Mouse (Mus musculus): ENCODE data around the gene Slc35b2. TPM values are rescaled to one million over a fixed set of nuclear protein-coding genes. Genes with fewer than 3 reads are reported as not detected.

Slc35b2 gene
- polyA plus RNA-seq, 1 experiment = 22.7 TPM

DNA sequence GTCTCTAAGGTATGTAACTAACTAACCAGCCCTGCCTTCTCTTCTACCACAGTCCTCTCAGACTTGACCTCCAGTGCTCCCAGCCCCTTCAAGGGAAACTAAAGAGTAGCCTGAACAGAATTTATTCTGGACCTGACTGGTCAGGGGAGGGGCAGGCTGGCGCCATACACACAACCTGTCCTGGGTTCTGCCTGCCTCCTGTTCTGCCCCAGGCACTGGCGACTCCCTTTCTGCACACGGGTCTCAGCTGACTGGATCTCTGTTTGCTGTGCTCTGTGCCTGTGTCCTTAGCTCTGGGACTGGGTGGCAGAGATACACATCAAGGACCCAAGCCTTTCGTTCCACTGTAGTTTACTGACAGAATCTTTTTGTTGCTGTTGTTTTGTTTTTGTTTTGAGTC is 15.9 kb downstream of the Slc35b2 start:
- WGBS = 85% methylated on average over 4 of the region's 4 CpGs
- H3K4me1 ChIP-seq (ENCODE audit: control insufficient read depth, insufficient read depth, low read length) = peaks cover 14% of the 10 kb centered on the region
- TF ChIP-seq POLR2A (IDR thresholded peaks at IDR 0.05; ENCODE audit: borderline replicate concordance, control insufficient read depth, low read depth, low read length) = no peak
- TF ChIP-seq CTCF (IDR thresholded peaks at IDR 0.05; ENCODE audit: control insufficient read depth, insufficient read depth, low read length) = no peak
- no peak overlapping the region for H3K27ac ChIP-seq (ENCODE audit: control insufficient read depth, insufficient read depth, low read depth, low read length, poor library complexity)
- H3K4me3 ChIP-seq (replicated peaks; ENCODE audit: control insufficient read depth, low read depth, low read length) = no peak overlapping the region

DNA sequence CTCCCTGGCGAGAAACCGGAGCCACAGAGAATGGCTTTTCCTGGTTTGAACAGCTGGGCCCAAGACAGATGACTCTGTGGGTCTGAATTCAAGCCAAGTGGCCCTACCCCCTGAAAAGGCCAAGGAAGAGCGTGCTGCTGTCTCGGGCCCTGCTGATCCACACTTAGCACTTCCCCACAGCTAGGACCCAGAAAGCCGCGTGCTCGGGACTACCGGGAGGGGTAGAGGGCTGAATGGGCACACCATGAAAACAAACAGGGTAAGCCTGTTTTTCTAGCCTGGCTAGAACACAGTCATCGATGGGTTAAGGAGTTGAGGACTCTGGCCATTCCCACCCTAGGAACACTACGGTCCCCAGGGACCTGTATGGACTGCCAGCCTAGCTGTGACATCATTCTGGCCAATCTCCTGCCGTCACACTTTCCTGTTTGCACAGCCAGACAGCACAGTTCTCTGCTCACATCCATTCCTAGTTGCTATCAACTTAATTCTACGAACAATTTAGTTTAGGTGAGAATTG is 17.3 kb downstream of the Slc35b2 start:
- peaks cover 18% of the 10 kb centered on the region for H3K4me1 ChIP-seq (ENCODE audit: control insufficient read depth, insufficient read depth, low read length)
- no peak overlapping the region for H3K4me3 ChIP-seq (replicated peaks; ENCODE audit: control insufficient read depth, low read depth, low read length)
- 41% methylated on average over 12 of the region's 12 CpGs for WGBS
- TF ChIP-seq CTCF (IDR thresholded peaks at IDR 0.05; ENCODE audit: control insufficient read depth, insufficient read depth, low read length) = no peak
- no peak for TF ChIP-seq POLR2A (IDR thresholded peaks at IDR 0.05; ENCODE audit: borderline replicate concordance, control insufficient read depth, low read depth, low read length)
- peak overlapping the region; percentile 50 for H3K27ac ChIP-seq (ENCODE audit: control insufficient read depth, insufficient read depth, low read depth, low read length, poor library complexity)

DNA sequence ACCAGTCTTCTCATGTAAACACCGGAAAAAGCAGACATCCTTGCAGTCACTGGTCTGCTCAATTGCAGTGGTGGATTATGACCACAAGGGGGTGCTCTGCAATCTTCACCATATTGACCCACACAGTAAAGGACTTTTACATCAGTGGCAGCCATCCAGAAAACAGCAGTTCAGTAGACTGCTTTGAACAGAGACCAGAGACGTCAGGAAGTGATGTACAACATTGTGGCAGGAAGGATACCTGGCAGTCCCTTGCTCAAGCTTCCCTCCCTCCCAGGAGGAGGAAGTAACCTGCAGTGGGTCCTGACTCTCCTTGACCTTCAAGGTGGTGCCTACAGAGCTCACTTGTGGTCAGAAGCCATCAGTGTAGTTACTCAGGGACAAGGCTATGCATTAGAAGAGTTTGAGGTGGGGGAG is 17.9 kb downstream of the Slc35b2 start:
- H3K4me3 ChIP-seq (replicated peaks; ENCODE audit: control insufficient read depth, low read depth, low read length) = no peak overlapping the region
- TF ChIP-seq CTCF (IDR thresholded peaks at IDR 0.05; ENCODE audit: control insufficient read depth, insufficient read depth, low read length) = peak; percentile 51; the same call in 1 of the 2 replicates
- TF ChIP-seq POLR2A (IDR thresholded peaks at IDR 0.05; ENCODE audit: borderline replicate concordance, control insufficient read depth, low read depth, low read length) = no peak
- peaks cover 18% of the 10 kb centered on the region for H3K4me1 ChIP-seq (ENCODE audit: control insufficient read depth, insufficient read depth, low read length)
- H3K27ac ChIP-seq (ENCODE audit: control insufficient read depth, insufficient read depth, low read depth, low read length, poor library complexity) = peak overlapping the region; percentile 18; the same call in 1 of the 2 replicates
- WGBS = 5% methylated on average over 2 of the region's 2 CpGs

DNA sequence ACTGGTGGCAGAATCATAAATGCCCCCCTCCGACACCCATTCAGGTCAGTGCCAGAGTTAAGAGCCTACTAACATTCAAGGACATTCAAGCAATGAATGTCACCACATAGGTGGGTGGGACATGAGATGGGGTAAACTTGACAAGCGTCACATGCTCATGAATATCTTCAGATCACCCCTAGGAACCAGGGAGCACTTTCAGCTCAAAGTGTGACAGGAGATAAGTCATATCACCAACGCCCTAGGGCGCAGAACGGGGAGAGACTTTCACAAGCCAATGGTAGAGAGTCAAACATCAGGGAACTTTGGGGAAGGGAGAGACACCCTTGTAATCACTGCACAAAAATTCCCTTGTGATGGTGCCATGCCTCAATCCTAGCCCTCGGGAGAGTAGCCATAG is 18.5 kb downstream of the Slc35b2 start:
- peak overlapping the region; percentile 42 for H3K27ac ChIP-seq (ENCODE audit: control insufficient read depth, insufficient read depth, low read depth, low read length, poor library complexity)
- 56% methylated on average over 6 of the region's 6 CpGs for WGBS
- no peak overlapping the region for H3K4me3 ChIP-seq (replicated peaks; ENCODE audit: control insufficient read depth, low read depth, low read length)
- TF ChIP-seq POLR2A (IDR thresholded peaks at IDR 0.05; ENCODE audit: borderline replicate concordance, control insufficient read depth, low read depth, low read length) = no peak
- no peak for TF ChIP-seq CTCF (IDR thresholded peaks at IDR 0.05; ENCODE audit: control insufficient read depth, insufficient read depth, low read length)
- H3K4me1 ChIP-seq (ENCODE audit: control insufficient read depth, insufficient read depth, low read length) = peaks cover 18% of the 10 kb centered on the region

DNA sequence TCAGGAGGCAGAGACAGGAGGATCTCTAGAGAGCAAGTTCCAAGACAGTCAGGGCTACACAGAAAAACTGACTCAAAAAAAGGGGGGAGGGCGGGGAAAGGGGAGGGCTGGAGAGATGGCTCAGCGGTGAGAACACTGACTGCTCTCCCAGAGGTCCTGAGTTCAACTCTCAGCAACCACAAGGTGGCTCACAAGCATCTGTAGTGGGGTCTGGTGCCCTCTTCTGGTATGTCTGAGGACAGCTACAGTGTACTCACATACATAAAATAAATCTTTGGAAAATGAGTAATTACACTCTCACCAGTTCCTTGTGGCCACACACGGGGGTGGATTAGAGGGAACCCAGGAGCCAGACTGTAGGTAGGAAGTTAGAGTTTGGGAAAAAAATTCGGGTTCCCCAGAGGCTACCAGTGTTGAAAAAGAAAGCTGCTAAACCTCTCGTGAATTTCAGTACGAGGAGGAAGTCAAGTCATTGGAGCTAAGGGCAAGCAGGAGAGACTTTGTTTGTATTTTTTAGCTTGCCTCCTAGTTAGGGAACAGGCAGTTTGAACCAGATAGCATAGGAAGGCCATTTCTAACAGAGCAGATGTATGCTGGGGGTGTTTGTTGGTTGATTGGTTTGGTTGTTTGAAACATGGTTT is 19.2 kb downstream of the Slc35b2 start:
- Histone ChIP-seq H3K27ac (ENCODE audit: control insufficient read depth, insufficient read depth, low read depth, low read length, poor library complexity) (peak overlapping the region; percentile 54; the same call in 1 of the 2 replicates), H3K4me1 (ENCODE audit: control insufficient read depth, insufficient read depth, low read length) (peaks cover 18% of the 10 kb centered on the region), H3K4me3 (replicated peaks; ENCODE audit: control insufficient read depth, low read depth, low read length) (peak overlapping the region; percentile 29)
- peak; percentile 68 for TF ChIP-seq CTCF (IDR thresholded peaks at IDR 0.05; ENCODE audit: control insufficient read depth, insufficient read depth, low read length)
- no peak for TF ChIP-seq POLR2A (IDR thresholded peaks at IDR 0.05; ENCODE audit: borderline replicate concordance, control insufficient read depth, low read depth, low read length)
- WGBS = 17% methylated on average over 6 of the region's 6 CpGs

DNA sequence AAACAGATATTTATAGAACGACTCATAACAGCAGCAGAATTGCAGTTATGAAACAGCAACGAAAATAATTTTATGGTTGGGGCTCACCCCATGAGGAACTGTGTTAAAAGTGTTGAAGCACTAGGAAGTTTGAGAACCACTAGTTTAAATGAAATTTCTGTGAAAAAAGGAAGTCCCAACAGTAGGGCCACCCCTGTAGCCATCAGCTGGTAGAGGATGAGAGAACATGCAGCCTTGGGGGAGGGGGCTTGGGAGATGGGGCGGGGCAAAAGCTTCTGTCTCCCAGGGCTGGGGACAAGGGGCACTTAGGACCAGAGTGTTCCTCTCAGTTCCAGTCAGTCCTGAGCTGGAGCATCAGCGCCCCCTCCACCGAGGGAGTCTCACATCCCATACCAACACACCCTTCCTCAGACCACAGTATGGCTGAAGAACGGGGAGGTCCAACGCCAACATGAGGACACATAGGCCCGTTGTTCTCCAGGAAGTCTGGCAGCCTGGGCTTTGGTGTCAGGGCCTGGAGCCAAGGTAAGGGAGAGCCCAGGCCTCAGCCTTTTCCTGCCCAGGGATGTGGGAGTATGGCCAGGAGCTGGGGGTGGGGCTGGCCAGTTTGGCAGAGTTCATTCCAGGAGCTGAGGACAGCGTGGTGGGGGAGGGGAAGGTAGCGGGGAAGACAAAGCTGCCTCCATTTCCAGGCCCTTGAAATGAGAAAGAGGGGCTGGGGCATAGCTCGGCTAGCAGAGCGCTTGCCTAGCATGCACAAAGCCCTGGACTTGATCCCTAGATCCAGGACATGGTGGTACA is 20.6 kb downstream of the Slc35b2 start:
- Histone ChIP-seq H3K4me1 (ENCODE audit: control insufficient read depth, insufficient read depth, low read length) (peaks cover 18% of the 10 kb centered on the region), H3K27ac (ENCODE audit: control insufficient read depth, insufficient read depth, low read depth, low read length, poor library complexity) (peak overlapping the region; percentile 83), H3K4me3 (replicated peaks; ENCODE audit: control insufficient read depth, low read depth, low read length) (peak overlapping the region; percentile 46)
- TF ChIP-seq CTCF (IDR thresholded peaks at IDR 0.05; ENCODE audit: control insufficient read depth, insufficient read depth, low read length) (no peak; the same call in 1 of the 2 replicates), POLR2A (IDR thresholded peaks at IDR 0.05; ENCODE audit: borderline replicate concordance, control insufficient read depth, low read depth, low read length) (no peak)
- WGBS = 30% methylated on average over 12 of the region's 12 CpGs

DNA sequence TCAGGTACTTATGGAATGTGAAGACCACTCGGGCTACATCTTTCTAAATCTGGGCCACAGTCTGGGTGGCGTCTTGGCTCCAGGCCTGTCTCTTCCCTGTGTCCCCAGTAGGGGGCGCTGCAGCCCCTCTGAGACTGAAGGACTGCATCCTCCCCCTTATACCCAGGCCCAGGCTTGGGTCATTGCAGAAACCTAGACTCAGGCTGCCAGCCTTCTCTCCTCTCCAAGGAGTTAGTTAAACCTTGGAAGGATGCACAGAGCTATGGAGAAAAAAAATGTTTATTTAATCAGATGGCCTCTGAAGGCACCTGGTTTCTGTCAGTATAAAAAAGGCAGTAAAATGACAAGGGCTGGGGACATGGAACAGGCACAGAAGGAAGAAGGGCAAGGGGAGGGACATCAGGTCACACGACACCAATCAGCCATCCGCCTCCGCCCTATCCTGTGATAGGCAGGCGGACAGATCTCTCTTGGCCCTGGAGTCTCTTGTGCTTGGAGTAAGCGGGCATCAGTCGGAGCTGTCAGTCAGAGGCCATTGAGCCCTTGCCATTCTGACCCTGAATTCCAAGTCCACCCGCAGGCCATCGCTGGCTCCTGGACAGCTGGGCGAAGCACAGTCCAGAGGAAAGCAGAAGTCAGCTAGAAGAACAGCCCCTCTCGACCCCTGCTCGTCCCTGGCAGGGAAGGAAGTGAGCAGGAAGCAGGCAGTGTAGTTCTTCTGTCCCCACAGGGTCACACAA is 21.4 kb downstream of the Slc35b2 start:
- peak overlapping the region; percentile 83 for H3K27ac ChIP-seq (ENCODE audit: control insufficient read depth, insufficient read depth, low read depth, low read length, poor library complexity)
- TF ChIP-seq POLR2A (IDR thresholded peaks at IDR 0.05; ENCODE audit: borderline replicate concordance, control insufficient read depth, low read depth, low read length) (0 out of 2 replicates have a peak, but pooled peaks have one; percentile 33), CTCF (IDR thresholded peaks at IDR 0.05; ENCODE audit: control insufficient read depth, insufficient read depth, low read length) (peak; percentile 86)
- WGBS = 32% methylated on average over 14 of the region's 14 CpGs

More for the DNA sequence above, 21.4 kb downstream of the Slc35b2 start:
- Histone ChIP-seq H3K4me1 (ENCODE audit: control insufficient read depth, insufficient read depth, low read length) (peaks cover 16% of the 10 kb centered on the region), H3K4me3 (replicated peaks; ENCODE audit: control insufficient read depth, low read depth, low read length) (peak overlapping the region; percentile 8)
